Mouse (Mus musculus) liver, embryonic 14.5 days (tissue): Measurements from ENCODE around the gene Lpin1. TPM values are rescaled to one million over a fixed set of nuclear protein-coding genes. Genes with fewer than 3 reads are reported as not detected.

Source experiments
- ATAC-seq: fragments of 200-750 bp; cut with Nextera tagmentation; 2 replicates; pipeline ENCODE4 v1.8.0; 2017; ENCODE audit warnings: moderate number of reproducible peaks, mild to moderate bottlenecking, moderate library complexity; ENCODE audit not compliant: insufficient read depth
- DNase-seq, 3 experiments: peaks; one replicate each; pipeline ENCODE4 v3.0.0-alpha.2; 2012 to 2013; ENCODE audit warnings: low read depth in 3 of 3, low spot score in 3 of 3
- H3K27ac ChIP-seq: fragments of 300-500 bp; sonication (generic); 2 replicates; pipeline ENCODE4 v1.5.1; 2014; ENCODE audit warnings: moderate library complexity, mild to moderate bottlenecking, control low read depth, inconsistent platforms
- H3K27me3 ChIP-seq: fragments of 300-500 bp; sonication (generic); 2 replicates; pipeline ENCODE4 v1.6.1; 2014; ENCODE audit warnings: mild to moderate bottlenecking, low read length, moderate library complexity; ENCODE audit not compliant: control insufficient read depth, insufficient read depth
- H3K36me3 ChIP-seq: fragments of 300-500 bp; sonication (generic); replicated peaks from 2 replicates; pipeline ENCODE4 v1.6.1; 2014; ENCODE audit warnings: low read depth; ENCODE audit not compliant: control insufficient read depth, insufficient read depth
- H3K4me1 ChIP-seq, 2 experiments: fragments of 200-500 bp in 1 of 2; fragments of 300-500 bp in 1 of 2; sonication (generic) in 1 of 2; replicated peaks; 2 replicates each; pipeline ENCODE4 v1.6.1; 2012 to 2014; ENCODE audit warnings: antibody characterized with exemption in 1 of 2, inconsistent platforms in 1 of 2, low read length in 1 of 2; ENCODE audit not compliant: control insufficient read depth in 2 of 2, insufficient read depth in 2 of 2
- H3K4me2 ChIP-seq: fragments of 300-500 bp; sonication (generic); 2 replicates; pipeline ENCODE4 v1.6.1; 2014; ENCODE audit warnings: low read depth, mild to moderate bottlenecking, control low read depth, moderate library complexity
- H3K4me3 ChIP-seq, 2 experiments: fragments of 200-500 bp in 1 of 2; fragments of 300-500 bp in 1 of 2; sonication (generic) in 1 of 2; 2 replicates each; pipeline ENCODE4 v1.5.1; 2012 to 2014; ENCODE audit warnings: low read depth in 2 of 2, low read length in 2 of 2, mild to moderate bottlenecking in 2 of 2, control low read depth in 1 of 2, inconsistent platforms in 1 of 2, moderate library complexity in 1 of 2; ENCODE audit not compliant: insufficient read depth in 1 of 2
- H3K9ac ChIP-seq: fragments of 300-500 bp; sonication (generic); replicated peaks from 2 replicates; pipeline ENCODE4 v1.6.1; 2014; ENCODE audit warnings: mild to moderate bottlenecking, control low read depth, moderate library complexity
- H3K9me3 ChIP-seq: fragments of 300-500 bp; sonication (generic); 2 replicates; pipeline ENCODE4 v1.6.1; 2016; ENCODE audit warnings: low read length, mixed read lengths; ENCODE audit not compliant: control insufficient read depth
- CTCF ChIP-seq: IDR thresholded peaks from 2 replicates; pipeline ENCODE4 v1.5.1; 2016; ENCODE audit warnings: antibody characterized with exemption, low read depth, control low read depth
- EP300 ChIP-seq: IDR thresholded peaks from 2 replicates; pipeline ENCODE4 v1.6.1; 2016; ENCODE audit warnings: antibody characterized with exemption, low read depth
- WGBS: fragments of 180-500 bp; shearing (Covaris S2); extraction: QIAGEN DNeasy Blood & Tissue Kit; methylation state at CpG from one replicate; pipeline ENCODE4 v1.1.7; 2014; ENCODE audit not compliant: insufficient replicate concordance; 5-methylcytosine and 5-hydroxymethylcytosine counted together
- polyA plus RNA-seq, 2 experiments: library from polyadenylated mRNA; depleted of rRNA in 1 of 2; stranded (reverse) in 1 of 2; unstranded in 1 of 2; fragments of >200 nt; fragmentation: Nextera tagmentation in 1 of 2; extraction: Ambion mirVana in 1 of 2; gene quantifications; 2 replicates each; pipeline versions ENCODE4 v1.2.1 to v1.2.3; 2012 to 2014

Lpin1 gene
- polyA plus RNA-seq, 2 experiments = 4.8 to 5.8 TPM

GRCm38 (mm10) chr12:16580306-16580705, 30.5 kb downstream of the Lpin1 start:
- no peaks in the 10 kb centered on the region for H3K9me3 ChIP-seq
- 26% methylated on average over 9 of the region's 9 CpGs for WGBS
- ATAC-seq (peak; percentile 93), DNase-seq (peak in 1 of 3 experiments; percentile 51)
- peaks cover 12% of the 10 kb centered on the region for H3K36me3 ChIP-seq
- peak overlapping the region in 1 of 2 experiments; percentile 12; a peak in 1 of 4 replicates for H3K4me3 ChIP-seq
- H3K27me3 ChIP-seq = no peaks in the 10 kb centered on the region
- H3K4me1 ChIP-seq = peaks cover 50 to 66% of the 10 kb centered on the region in 2 experiments
- H3K9ac ChIP-seq = peak overlapping the region; percentile 31; the same call in 1 of the 2 replicates
- peak overlapping the region; percentile 62 for H3K27ac ChIP-seq
- H3K4me2 ChIP-seq = peak overlapping the region; percentile 58
- TF ChIP-seq CTCF = no peak
- no peak for TF ChIP-seq EP300

GRCm38 (mm10) chr12:16577665-16578233, 33.0 kb downstream of the Lpin1 start:
- Histone ChIP-seq H3K9ac (peak overlapping the region; percentile 27; the same call in 1 of the 2 replicates), H3K4me1 (peaks cover 31 to 46% of the 10 kb centered on the region in 2 experiments), H3K36me3 (peaks cover 19% of the 10 kb centered on the region), H3K27ac (peak overlapping the region; percentile 45; the same call in 1 of the 2 replicates), H3K9me3 (no peaks in the 10 kb centered on the region), H3K27me3 (no peaks in the 10 kb centered on the region), H3K4me2 (peak overlapping the region; percentile 11), H3K4me3 (no peak overlapping the region)
- no peak for DNase-seq
- TF ChIP-seq EP300 = no peak
- no peak for TF ChIP-seq CTCF
- WGBS = 58% methylated on average over 9 of the region's 9 CpGs
- peak; percentile 63 for ATAC-seq

- DNase-seq (no peak), ATAC-seq (no peak)
- Histone ChIP-seq H3K27me3 (no peaks in the 10 kb centered on the region), H3K27ac (no peak overlapping the region), H3K9ac (no peak overlapping the region), H3K36me3 (peaks cover 15% of the 10 kb centered on the region), H3K4me1 (no peaks in the 10 kb centered on the region), H3K9me3 (no peaks in the 10 kb centered on the region), H3K4me3 (no peak overlapping the region), H3K4me2 (no peak overlapping the region)
- WGBS = 77% methylated on average over 10 of the region's 10 CpGs
- TF ChIP-seq EP300 (no peak), CTCF (no peak)
These were observed 39.5 kb downstream of the Lpin1 start for GRCm38 (mm10) chr12:16571278-16571677.

- 79% methylated on average over 10 of the region's 10 CpGs for WGBS
- H3K27me3 ChIP-seq = no peaks in the 10 kb centered on the region
- peaks cover 10% of the 10 kb centered on the region for H3K36me3 ChIP-seq
- no peak overlapping the region for H3K4me2 ChIP-seq
- H3K4me1 ChIP-seq = no peaks in the 10 kb centered on the region
- no peaks in the 10 kb centered on the region for H3K9me3 ChIP-seq
- H3K4me3 ChIP-seq = no peak overlapping the region
- H3K27ac ChIP-seq = no peak overlapping the region
- ATAC-seq (no peak), DNase-seq (no peak)
- H3K9ac ChIP-seq = no peak overlapping the region
- TF ChIP-seq EP300 (no peak), CTCF (peak; percentile 70)
These were observed 40.2 kb downstream of the Lpin1 start for GRCm38 (mm10) chr12:16570371-16571060.

- TF ChIP-seq EP300 = no peak
- Histone ChIP-seq H3K27ac (no peak overlapping the region), H3K4me1 (no peaks in the 10 kb centered on the region), H3K4me3 (no peak overlapping the region), H3K36me3 (peaks cover 12% of the 10 kb centered on the region), H3K4me2 (no peak overlapping the region), H3K9me3 (no peaks in the 10 kb centered on the region), H3K27me3 (no peaks in the 10 kb centered on the region), H3K9ac (no peak overlapping the region)
- DNase-seq (no peak), ATAC-seq (no peak)
- 27% methylated on average over 11 of the region's 11 CpGs for WGBS
These were observed 41.7 kb downstream of the Lpin1 start for GRCm38 (mm10) chr12:16568936-16569650.
